Mouse (Mus musculus) frontal cortex, postnatal 25 days (tissue): ENCODE data around the gene AC161166.1.
"Not testable (repeated sequence)": the region's sequence is repeated elsewhere in the genome, so short reads cannot be mapped to it uniquely, and the experiment has no call there.

Experiments
- DNase-seq, 2 experiments: peaks; one replicate each; pipeline ENCODE4 v3.0.0; 2022; ENCODE audit warnings: low spot score in 2 of 2

AC161166.1 gene

DNA sequence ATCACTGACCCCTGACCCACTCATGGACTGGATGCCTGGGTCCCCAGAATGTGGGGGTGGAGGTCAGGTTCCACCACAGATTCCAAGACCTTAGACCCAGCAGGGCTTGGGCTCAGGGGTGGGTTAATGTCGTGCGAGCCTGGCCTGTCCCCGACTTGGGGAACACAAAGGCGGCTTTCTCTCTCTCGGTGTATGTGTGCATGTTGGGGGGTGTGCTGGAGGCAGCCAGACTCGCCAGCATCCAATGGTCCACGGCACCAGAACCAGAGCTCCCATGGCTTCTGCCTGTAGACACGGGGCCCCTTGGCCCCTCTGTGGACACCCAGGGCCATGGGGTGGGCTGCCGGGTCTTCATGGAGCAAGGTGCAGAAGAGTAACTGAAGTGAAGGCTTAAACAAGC, 26.8 kb downstream of the AC161166.1 start:
- no peak for DNase-seq

DNA sequence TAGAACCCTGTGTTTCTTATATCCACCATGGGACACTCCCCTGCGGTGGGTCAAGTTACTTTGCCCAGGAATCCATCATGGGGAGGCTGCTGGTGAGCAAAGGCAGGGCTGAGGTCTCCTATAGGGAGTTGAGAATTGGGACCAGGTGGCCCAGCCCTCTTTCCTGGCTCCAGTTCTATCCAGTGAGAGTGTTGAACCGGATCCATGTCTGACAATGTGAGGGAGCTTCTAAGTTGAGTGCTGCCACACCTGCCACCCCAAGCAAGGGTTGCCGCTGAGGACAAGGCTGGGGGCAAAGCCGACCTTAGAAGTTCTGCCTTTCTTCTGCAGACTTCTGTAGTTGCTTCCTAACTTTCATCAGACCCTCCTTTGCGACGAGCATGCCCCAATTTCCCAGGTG, 29.0 kb downstream of the AC161166.1 start:
- not testable (repeated sequence) for DNase-seq

DNA sequence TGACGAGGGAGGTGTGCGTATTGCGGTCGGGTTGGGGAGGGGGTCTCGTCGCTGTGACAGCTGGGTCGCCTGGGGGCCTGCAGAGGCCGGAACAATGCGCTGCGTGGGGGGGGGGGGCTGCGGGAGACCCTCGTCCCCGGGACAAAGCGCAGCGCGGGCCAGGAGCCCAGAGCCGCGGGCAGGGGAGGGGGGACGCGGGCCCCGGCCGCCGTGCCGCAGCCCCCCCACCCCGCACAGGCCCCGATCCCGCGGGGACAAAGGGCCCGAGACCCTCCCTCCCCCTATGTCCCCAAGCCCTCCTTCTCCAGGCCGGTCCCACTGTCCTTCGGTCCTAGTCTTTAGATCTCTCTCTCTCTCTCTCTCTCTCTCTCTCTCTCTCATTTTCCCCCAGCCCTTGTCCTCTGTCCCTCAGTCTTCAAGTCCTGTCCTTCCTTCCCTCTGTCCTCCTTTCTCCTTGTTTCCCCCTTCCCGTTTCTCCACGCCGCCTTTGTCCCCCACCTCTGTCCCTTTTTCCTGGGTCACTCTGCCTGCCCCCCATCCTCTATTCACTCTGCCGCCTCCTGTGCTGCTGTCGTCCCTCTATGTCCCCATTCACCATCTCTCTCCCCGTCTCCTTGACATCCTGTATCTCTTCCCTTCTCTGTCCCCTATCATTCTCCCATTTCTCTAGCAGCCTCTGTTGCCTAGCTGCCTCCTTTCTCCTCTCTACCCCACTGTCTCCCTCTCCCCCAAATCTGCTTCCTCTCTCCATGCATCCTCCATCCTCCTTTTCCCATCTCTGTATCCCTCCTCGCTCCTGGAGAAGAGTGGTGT, 29.8 kb downstream of the AC161166.1 start:
- no peak for DNase-seq

DNA sequence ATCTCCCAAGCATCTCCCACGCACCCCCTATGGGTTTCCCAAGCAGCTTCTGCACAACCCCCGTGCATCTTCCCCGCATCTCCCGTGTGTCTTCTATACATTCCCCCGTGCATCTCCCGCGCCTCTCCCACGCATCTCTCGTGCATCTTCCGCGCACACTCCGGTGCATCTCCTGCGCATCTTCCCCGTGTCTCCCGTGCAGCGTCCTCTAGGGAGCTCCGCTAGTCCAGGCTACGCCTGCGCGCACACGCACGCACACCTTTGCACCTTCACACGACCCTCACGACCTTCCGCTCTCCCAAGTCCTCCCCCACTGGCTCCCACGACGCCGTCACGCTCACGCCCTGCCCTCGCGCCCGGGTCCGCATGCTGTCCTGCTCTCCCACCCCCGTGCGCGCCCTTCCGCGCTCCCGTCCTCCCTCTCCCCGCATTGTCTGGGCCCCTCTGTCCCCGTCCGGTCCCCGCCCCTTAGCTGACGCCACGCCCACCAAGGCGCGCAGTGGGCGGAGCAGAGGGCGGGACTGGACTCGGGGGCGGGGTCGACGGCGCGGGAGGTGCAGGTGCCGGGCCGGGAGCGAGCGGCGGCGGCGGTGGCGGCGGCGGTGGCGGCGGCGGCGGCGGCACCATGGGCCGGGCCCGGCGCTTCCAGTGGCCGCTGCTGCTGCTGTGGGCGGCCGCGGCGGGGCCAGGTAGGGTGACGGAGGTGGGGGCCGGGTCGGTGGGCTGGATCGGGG, 30.6 kb downstream of the AC161166.1 start, which contains the start of gene Cadm4:
TSS of gene Cadm4 (plus strand) at position 550 of the 734 bp plus-strand sequence.
- DNase-seq, result peak; percentile 66 to 79

DNA sequence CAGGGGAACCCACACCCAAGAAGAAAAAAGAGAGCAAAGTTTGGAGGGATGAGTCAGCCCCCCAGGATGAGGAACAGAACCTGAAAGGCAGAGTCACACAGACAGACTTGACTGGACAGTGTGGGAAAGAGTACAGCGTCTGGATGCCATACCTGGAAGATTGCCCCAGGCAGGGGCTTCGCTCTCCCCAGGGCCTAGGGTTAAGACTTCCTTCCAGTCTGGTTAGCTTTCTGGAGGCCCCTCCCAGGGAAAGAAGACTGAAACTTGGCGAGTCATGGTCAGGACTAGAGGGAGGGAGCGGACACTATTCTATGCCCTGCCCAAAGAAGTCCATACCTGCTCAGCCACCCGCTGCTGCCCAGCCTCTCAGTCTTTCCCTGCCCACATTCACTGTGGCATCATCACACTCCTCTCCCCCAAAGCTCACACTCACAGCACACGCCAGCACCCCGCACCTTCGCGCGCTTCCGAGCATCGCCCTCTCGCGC, 31.2 kb downstream of the AC161166.1 start:
- DNase-seq, result no peak

DNA sequence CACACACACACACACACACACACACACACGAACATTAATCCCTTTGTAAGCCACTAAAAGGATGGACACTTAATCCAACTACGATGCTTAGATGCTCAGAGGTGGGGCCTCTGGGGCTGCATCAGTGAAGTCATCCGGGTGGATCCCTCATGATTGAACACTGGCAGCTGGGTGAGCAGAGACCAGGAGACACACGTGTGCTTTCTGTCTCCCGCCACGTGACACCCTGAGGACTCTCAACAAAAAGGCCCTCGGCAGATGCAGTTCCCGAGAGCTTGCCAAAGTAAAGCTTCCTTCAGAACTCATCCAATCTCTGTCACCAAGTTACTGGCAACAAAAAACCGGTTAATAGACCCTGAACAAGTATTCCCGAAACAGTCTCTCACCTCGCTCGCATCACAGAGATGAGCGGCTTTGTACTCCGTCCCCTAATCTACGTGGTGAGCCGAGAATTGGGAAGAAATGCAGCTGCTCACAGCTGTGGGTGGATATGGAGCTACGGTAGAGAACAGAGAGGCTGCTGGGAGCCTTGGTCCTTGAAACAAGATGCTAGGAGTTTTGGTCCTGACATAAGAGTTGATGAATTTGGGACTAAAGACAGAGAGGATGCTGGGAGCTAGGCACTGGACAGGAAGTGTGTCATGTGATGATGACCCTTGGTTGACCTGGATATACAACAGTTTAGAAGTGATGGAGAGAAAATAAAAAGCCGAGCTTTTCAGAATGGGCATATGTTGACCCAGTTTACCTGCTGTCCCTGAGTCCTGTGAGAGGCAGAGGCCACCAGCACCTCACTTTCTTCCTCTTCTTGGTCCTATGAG, 31.9 kb downstream of the AC161166.1 start:
- DNase-seq, result no peak

DNA sequence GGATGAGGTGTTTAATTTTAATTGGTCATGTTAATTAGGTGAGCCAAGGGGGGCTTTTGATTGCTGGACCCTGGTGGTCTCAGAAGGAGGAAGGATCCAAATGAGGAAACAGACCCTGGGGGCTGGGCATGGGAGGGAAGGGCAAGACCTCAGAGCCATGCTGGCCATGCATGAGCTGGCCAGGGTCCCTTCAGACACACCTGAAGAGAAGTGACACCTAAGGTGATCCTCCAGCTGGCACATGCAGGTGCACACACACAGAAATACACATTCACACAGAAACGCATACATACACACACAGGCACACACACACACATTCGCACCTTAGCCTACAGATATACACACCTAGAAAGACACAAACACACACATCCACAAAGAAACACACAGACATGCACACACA, 32.6 kb downstream of the AC161166.1 start:
- no peak for DNase-seq

DNA sequence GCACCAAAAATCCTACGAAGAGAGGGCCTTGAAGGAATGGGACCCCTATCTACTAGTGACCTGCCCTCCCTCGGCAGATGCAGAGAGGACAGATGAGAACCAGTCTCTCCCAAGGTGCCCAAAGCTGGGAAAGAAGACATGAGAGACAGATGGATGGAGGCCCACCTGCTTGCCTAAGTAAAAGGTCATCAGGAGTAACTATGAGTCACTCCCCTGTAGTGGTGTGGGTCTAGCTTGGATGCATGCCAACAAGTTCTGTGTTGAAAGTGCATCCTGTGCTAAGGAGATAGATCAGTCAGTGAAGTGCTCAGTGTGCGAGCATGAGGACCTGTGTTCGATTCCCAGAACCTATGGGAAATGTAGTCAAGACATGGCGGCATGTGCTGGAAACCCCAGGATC, 33.3 kb downstream of the AC161166.1 start:
- no peak for DNase-seq

DNA sequence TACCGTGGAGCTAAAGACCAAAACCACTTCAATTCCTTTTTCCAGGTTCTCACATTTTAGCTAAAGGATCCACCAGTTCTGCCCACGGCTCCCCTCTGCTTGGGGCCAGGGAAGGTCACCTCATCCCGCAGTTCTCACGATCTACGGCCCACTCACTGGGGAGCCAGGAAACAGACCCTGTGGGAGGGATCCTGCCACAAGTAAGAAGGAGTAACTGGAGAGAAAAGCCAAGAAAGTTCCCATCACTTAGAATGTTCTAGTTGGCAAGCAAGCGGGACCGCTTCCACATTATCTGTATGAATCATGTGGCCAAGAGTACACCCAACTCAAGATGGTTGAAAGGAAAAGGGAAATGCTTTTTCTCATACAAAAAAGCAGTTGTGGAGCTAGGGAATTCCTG, 35.4 kb downstream of the AC161166.1 start:
- no peak for DNase-seq

DNA sequence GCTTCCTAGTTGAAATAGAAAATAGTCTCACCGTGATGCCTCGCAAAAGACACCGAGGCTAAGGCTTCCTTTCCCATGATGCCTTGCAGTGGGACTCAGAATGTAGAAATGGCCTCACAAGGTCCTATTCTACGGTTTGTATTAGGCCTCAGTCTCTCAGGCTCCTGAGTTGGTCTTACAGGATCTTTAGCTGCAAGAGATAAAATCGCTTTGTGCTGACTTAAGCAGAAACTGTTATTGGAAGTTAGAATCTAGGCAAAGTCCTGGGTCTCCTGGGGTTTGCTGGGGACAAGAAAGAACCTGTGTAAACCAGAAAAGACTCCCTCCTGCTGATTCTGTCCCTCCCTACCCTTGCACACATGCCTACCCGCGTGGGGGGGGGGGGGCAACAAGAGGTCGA, 35.9 kb downstream of the AC161166.1 start:
- no peak for DNase-seq

DNA sequence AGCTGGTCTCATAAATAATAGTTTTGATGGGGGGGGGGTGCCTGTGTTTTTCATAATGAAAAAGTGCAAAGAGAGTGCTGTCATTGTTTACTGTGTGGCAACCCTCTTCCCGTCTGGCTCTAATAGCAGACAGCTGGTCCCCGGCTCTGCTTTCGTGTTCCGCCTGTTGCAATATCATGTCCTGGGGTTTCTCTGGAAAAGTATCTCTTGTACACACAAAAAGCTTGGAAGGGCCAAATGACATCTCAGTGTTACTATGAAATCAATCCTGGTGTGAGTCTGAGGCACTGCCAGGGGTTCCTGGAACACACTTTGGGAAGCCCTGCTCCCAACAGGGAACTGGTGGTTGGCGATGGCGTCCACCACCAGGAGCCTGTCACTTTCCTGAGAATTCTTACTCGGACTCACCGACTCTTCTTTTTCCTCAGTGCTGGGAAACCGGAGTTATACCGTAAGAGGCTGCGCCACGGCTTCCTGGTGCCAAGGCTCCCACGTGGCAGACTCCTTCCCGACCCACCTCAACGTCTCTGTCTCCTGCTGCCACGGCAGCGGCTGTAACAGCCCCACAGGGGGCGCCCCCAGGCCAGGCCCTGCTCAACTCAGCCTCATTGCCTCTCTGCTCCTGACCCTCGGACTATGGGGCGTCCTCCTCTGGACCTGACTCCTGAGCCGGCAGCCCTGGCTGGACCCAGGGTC, 37.3 kb downstream of the AC161166.1 start:
- no peak for DNase-seq

DNA sequence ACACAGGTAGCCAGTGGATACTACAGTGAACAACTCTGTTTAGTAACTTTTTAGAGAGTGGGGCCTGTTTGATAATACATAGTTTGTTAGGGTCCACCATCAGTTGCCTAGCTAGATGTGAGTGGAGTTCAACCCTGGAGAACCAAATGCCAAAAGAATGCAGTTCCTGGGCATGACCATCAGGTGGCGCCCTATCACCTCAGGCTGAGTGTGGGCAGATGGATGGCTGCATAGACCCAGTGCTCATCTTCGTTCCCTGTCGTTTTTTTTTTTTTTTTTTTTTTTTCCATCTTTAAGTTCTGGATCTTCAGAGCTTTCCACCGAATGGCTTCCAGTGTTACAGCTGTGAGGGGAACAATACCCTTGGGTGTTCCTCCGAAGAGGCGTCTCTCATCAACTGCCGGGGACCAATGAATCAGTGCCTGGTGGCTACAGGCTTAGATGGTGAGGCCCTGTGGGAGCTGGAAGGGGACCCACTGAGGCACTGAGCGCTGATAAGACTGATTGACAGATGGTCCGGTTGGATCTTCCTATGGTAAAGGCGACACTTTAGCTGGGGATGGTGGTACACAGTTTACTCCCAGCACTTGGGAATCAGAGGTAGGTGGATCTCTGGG, 38.2 kb downstream of the AC161166.1 start:
- DNase-seq, result peak in 1 of 2 experiments; percentile 64

DNA sequence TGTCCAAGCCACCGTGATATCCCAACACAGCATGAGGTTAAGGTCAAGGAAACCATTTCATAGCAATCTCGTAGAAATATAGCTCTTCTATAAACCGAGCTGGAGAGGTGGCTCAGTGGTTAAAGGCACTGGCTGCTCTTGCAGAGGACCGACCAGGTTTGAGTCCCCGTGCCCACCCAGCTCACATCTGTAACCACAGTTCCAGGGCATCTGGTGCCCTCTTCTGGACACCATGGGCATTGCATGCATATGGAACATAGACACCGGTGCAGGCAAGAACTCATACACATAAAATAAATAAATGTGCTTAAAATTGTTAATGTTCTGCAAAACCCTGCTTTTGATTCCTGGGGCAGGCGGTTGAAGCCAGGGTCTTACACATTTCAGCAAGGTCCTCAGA, 39.3 kb downstream of the AC161166.1 start:
- no peak for DNase-seq

DNA sequence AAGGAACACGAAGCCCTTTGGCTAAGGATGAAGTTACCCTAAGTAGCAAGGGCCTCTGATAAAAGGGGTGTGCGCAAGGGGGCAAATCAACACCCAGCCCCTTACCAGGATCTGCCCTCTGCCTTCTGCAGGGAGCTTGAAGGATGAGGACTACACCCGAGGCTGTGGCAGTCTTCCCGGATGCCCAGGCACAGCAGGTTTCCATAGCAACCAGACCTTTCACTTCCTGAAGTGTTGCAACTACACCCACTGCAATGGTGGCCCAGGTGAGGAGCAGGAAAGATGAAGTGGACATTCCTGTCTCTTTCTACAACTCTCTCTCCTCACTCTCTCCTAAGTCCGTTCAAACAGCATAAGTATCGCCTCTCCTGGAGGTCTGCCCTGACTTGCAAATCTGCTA, 39.8 kb downstream of the AC161166.1 start:
- no peak for DNase-seq

DNA sequence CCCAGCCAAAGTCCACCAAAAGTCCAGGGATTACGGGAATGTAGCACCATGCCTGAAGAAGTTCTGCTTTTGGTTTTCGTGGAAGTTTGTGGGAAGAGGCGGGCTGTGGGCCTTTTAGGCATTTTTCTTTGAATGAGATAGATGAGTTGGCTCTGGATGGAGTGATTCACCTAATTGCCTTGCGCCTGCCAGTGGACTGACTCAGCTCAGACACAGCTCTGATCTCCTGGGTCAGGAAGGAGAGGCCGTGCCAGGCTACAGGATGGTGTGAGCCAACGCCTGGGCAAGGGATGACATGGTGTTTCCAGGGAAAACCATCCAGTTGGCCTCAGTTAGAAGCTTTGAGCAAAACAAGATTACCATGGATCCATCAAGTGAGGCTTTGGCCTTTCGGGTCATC, 41.9 kb downstream of the AC161166.1 start:
- DNase-seq, result no peak

DNA sequence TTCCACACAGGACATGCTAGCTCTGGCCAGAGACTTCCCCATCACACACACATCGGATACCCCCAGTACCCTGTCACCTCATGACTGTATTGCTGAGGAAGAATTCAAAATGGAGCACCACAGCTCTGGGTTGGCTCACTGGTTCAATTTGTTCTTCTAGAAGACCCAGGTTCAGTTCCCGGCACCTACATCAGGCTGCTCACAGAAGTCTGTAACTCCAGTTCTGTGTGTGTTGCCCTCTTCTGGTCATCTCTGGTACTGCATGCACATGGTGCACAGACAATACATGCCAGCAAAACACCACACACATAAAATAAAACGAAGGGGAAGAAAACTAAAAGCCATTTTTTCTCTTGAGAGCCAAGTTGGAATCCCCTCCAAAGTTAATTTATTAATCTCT, 43.1 kb downstream of the AC161166.1 start:
- no peak for DNase-seq

DNA sequence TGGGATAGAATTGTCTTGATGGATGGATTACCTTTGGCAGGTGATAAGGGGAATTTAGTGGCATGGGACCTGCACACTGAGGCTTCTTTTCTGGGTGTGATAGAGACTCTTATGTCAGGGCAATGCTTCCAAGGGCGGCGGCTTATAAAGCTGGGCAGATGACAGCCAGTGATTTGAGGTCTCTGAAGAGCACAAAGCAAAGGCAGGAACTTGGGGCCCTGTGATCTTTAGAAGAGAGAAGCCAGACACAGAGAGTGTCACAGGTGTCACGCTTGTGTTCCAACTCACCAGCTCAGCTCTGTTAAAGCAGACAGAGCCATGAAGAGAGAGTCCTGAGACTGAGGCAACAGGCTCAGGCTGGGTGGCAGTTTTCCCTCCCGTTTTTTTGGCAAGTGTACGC, 44.4 kb downstream of the AC161166.1 start:
- no peak for DNase-seq

DNA sequence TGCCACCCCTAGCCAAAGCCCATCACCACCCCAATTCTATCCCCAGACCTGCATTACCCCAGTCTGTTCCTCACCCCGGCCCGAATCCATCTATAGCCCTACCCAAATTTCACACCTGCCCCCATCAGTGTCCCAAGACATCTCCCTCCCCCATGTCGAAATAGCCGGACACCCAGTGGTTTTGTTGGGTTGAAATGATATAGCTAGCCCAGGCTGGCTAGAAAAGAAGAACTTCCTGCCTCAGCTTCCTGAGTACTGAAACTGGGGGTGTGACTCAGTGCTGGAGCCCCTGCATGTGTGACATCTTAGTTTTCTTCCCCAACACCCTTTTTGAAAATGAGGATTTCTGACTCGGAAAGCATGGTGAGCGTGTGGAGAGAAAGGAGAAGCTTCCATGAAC, 45.4 kb downstream of the AC161166.1 start:
- DNase-seq, result no peak

DNA sequence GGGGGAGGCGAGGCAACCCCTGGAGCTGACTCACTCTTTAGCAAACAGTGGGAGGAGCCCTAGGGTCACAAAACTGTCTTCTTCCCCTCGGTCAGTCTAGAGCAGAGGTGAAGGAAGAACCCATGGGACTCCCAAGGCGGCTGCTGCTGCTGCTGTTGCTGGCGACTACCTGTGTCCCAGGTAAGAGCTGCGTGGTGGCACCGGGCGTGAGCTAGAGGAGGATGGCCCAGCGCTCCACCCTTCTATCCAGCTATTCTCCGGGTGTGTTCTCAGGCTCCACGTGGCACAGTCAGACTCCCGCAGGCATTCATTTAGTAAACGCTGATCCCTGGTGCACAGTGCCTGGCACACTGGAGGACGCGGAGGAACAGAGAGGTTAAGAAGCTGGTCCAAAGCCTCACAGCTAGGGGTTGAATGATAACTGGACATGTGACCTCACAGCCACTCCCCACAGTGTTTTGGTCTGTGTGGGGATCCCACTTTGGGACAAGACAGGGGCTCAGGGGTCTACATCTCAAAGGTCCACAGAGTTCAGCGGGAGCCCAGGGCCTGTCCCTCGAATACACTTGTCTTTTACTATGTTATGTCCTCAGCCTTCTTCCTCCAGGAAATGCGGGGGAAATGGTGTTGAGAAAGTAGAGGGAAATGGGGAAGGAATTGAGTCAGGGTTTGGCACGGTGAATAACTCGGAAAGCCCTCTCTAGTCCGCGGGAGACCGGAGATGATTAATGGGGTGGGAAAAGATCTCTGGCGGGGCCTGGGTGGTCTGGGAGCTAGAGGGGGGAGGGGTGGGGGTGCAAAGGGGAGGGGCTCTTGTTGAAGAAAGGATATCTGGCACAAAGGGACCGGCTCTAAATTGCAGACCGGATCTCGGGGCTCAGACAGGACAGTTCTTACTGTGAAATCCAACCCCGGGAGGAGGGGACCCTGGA, 49.6 kb downstream of the AC161166.1 start, which contains the start of gene Plaur:
TSS of gene Plaur (plus strand) at position 97 of the 932 bp plus-strand sequence.
- no peak for DNase-seq
